Mouse (Mus musculus): ENCODE measurements around the gene Pgrmc1. TPM values are rescaled to one million over a fixed set of nuclear protein-coding genes. Genes with fewer than 3 reads are reported as not detected.
"Not testable (repeated sequence)": the region's sequence is repeated elsewhere in the genome, so short reads cannot be mapped to it uniquely, and the experiment has no call there.

The Pgrmc1 gene
- total RNA-seq (2017), result 32.9 TPM in 2 replicates

GRCm38 (mm10) chrX:36597707-36598389 is at the start of gene Pgrmc1:
Pgrmc1 (plus strand) TSS chrX:36598206.
- peak; percentile 94 for ATAC-seq (ENCODE audit: extremely low read depth, insufficient number of reproducible peaks, low FRiP score, poor library complexity, severe bottlenecking)

- ATAC-seq (ENCODE audit: extremely low read depth, insufficient number of reproducible peaks, low FRiP score, poor library complexity, severe bottlenecking), result no peak
Observed at GRCm38 (mm10) chrX:36548798-36549197, 49.2 kb upstream of the Pgrmc1 start.

- ATAC-seq (ENCODE audit: extremely low read depth, insufficient number of reproducible peaks, low FRiP score, poor library complexity, severe bottlenecking), result no peak
Observed at GRCm38 (mm10) chrX:36550906-36551305, 47.1 kb upstream of the Pgrmc1 start.

GRCm38 (mm10) chrX:36551351-36551750 is 46.7 kb upstream of the Pgrmc1 start:
- no peak for ATAC-seq (ENCODE audit: extremely low read depth, insufficient number of reproducible peaks, low FRiP score, poor library complexity, severe bottlenecking)

GRCm38 (mm10) chrX:36552055-36552587 is 45.9 kb upstream of the Pgrmc1 start:
- ATAC-seq (ENCODE audit: extremely low read depth, insufficient number of reproducible peaks, low FRiP score, poor library complexity, severe bottlenecking), result no peak

GRCm38 (mm10) chrX:36552715-36553114 is 45.3 kb upstream of the Pgrmc1 start:
- no peak for ATAC-seq (ENCODE audit: extremely low read depth, insufficient number of reproducible peaks, low FRiP score, poor library complexity, severe bottlenecking)

- ATAC-seq (ENCODE audit: extremely low read depth, insufficient number of reproducible peaks, low FRiP score, poor library complexity, severe bottlenecking), result not testable (repeated sequence)
Observed at GRCm38 (mm10) chrX:36555196-36555595, 42.8 kb upstream of the Pgrmc1 start.

GRCm38 (mm10) chrX:36560170-36560569 is 37.8 kb upstream of the Pgrmc1 start:
- no peak for ATAC-seq (ENCODE audit: extremely low read depth, insufficient number of reproducible peaks, low FRiP score, poor library complexity, severe bottlenecking)

- 0 out of 2 replicates have a peak, but pooled peaks have one; percentile 44 for ATAC-seq (ENCODE audit: extremely low read depth, insufficient number of reproducible peaks, low FRiP score, poor library complexity, severe bottlenecking)
Observed at GRCm38 (mm10) chrX:36561650-36562049, 36.4 kb upstream of the Pgrmc1 start.

GRCm38 (mm10) chrX:36562079-36562478 is 35.9 kb upstream of the Pgrmc1 start:
- no peak for ATAC-seq (ENCODE audit: extremely low read depth, insufficient number of reproducible peaks, low FRiP score, poor library complexity, severe bottlenecking)

GRCm38 (mm10) chrX:36586629-36587303 is 11.2 kb upstream of the Pgrmc1 start:
- ATAC-seq (ENCODE audit: extremely low read depth, insufficient number of reproducible peaks, low FRiP score, poor library complexity, severe bottlenecking), result no peak

- no peak for ATAC-seq (ENCODE audit: extremely low read depth, insufficient number of reproducible peaks, low FRiP score, poor library complexity, severe bottlenecking)
Observed at GRCm38 (mm10) chrX:36587304-36588209, 10.4 kb upstream of the Pgrmc1 start.

- ATAC-seq (ENCODE audit: extremely low read depth, insufficient number of reproducible peaks, low FRiP score, poor library complexity, severe bottlenecking), result no peak
Observed at GRCm38 (mm10) chrX:36590266-36590665, 7.7 kb upstream of the Pgrmc1 start.

- no peak for ATAC-seq (ENCODE audit: extremely low read depth, insufficient number of reproducible peaks, low FRiP score, poor library complexity, severe bottlenecking)
Observed at GRCm38 (mm10) chrX:36591120-36591519, 6.9 kb upstream of the Pgrmc1 start.

GRCm38 (mm10) chrX:36591539-36591938 is 6.5 kb upstream of the Pgrmc1 start:
- ATAC-seq (ENCODE audit: extremely low read depth, insufficient number of reproducible peaks, low FRiP score, poor library complexity, severe bottlenecking), result no peak

GRCm38 (mm10) chrX:36595247-36595646 is 2.8 kb upstream of the Pgrmc1 start:
- ATAC-seq (ENCODE audit: extremely low read depth, insufficient number of reproducible peaks, low FRiP score, poor library complexity, severe bottlenecking), result no peak

GRCm38 (mm10) chrX:36596483-36597120 is 1.4 kb upstream of the Pgrmc1 start:
- not testable (repeated sequence) for ATAC-seq (ENCODE audit: extremely low read depth, insufficient number of reproducible peaks, low FRiP score, poor library complexity, severe bottlenecking)

- ATAC-seq (ENCODE audit: extremely low read depth, insufficient number of reproducible peaks, low FRiP score, poor library complexity, severe bottlenecking), result no peak
Observed at GRCm38 (mm10) chrX:36598390-36598810, 394 bp downstream of the Pgrmc1 start.

- ATAC-seq (ENCODE audit: extremely low read depth, insufficient number of reproducible peaks, low FRiP score, poor library complexity, severe bottlenecking), result no peak
Observed at GRCm38 (mm10) chrX:36598861-36599344, 897 bp downstream of the Pgrmc1 start.
